Mouse (Mus musculus): ENCODE results near the gene Npas4.
"Not testable (repeated sequence)": the region's sequence is repeated elsewhere in the genome, so short reads cannot be mapped to it uniquely, and the experiment has no call there.

Npas4 gene

DNA sequence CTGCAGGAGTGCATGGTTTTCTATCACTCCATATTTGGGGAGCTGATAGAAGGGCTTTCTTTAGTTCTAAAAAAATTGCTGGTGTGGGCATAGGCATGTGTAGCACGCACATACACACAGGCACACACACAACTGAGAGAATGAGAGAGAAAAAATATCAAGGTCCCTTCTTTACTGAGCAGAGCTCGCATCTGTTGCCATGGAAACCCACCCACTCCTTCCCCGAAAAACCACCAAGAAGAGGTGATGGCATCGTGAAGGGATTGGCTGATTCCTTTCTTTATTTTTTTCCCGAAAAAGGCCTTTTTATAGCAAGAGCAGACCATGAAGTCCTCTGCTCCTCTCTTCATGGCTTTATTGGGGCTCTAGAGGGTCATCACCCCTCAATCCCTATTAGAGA lies 3.9 kb upstream of the Npas4 start:
- intact Hi-C loops (cut with DNase I), result no loop called here

DNA sequence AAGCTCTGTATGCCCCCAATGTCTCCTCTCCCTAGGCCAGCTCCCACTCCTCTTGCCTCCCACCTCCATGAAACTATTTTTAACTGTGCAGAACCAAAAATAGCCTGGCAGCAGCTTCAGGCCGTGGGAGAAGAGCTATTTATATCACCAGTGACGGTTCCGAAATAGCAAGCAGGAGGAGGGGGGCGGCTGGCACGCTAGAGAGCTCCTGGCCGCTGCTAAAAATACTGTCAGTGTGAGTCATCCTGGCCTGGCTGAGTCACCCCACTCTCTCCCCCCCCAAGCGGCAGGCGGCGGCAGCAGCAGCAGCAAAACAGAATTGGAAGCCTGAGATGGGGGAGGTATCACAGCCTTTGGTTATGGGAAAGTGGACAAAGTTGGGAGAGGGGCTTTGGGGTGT lies 2.8 kb upstream of the Npas4 start:
- intact Hi-C loops (cut with DNase I), result no loop called here

DNA sequence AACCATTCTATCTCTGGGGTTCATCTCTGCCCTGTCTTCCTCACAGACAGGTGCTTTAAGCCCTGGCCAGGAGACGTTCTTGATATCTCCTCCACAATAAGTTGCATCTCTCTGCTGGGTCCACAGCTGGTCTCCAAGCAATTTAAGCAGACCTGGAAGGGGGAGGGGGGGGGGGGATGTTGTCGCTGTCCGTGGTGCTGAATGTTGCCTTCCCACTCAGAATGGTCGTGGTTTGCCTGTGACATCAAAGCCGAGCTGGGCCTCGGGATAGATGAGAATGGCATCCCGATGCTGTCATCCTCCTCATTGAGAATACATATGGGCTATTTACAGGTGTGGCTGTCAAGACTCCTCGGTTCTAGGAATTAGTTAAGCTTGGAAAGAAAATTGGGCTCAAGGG lies 2.3 kb upstream of the Npas4 start:
- intact Hi-C loops (cut with DNase I), result no loop called here

DNA sequence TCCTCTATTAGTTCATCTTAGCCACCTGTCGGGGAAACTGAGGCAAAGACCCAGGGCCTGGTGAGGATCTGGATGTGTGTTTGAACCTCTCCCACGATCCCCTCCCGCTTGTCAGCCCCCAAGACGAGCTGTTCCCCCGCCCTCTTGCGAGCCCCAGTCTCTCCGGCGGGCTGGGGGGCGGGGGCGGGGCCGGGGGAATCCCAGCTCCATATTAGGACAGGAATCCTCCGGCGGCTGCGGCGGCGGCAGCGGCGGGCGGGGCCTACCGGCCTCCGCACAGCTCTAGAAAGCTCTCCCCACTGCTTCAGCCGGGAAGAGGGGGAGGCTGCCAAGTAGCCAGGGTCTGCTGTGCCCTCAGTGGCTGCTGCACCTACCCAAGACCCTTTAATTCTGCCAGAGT lies 600 bp upstream of the Npas4 start:
- intact Hi-C loops (cut with DNase I), result no loop called here

DNA sequence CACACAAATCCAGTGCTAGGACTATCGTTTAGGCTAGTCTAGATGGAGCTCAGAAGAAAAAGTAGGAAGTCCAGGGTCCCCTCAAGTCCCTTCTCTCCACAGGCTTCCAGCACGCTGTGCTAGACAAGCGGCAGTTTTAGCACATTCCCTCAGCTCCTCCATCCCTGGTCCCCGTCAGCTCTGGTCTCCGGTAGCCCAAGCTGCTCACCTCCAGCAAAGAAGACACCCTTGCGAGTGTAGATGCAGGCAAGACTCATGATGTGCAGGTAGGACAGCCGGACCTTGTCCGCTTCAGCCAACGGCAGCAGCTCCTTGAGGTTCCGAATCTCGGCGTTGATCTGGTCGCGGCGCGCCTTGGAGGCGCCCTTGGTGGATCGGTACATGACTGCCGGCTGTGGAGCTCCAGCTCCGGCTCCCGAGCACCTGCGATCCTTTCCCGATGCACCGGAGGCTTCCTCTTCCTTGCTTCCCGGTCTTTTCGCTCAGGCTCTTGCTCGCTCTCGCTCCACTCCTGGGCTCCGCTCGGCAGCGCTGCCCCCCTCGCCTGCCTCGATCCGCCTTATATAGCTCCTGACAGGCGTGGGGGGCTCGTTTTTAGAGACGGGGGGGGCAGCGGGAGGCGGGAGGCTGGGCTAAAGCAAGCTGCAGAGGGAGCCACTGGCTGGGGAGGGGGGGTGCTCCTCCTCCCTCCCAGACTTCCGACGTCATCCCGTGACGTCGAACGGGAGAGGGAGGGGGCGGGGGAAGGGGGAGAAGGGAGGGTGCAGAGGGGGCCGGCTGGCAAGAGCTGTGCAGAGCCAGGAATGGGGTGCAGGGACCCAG lies 471 bp downstream of the Npas4 start:
- intact Hi-C loops (cut with DNase I), result no loop called here

DNA sequence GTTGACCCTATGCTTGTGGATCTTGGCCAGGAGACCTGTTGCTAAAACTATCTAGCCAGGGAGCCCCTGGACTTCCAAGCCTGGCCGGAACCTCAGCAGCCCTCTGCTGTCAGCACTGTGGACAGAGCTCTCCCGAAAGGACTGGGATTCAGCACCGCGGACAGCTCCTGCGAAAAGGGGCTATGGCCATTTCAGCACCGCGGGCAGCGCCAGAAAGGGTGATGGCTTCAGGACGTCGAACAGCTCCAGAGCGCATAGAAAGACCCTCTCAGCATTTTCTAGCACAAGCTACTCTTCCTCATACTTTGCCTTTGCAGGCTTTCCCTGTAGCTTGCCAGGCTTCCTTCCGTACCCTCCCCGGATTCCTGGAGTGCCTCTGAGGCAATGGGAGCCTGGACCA lies 1.1 kb downstream of the Npas4 start:
- intact Hi-C loops (cut with DNase I), result no loop called here

DNA sequence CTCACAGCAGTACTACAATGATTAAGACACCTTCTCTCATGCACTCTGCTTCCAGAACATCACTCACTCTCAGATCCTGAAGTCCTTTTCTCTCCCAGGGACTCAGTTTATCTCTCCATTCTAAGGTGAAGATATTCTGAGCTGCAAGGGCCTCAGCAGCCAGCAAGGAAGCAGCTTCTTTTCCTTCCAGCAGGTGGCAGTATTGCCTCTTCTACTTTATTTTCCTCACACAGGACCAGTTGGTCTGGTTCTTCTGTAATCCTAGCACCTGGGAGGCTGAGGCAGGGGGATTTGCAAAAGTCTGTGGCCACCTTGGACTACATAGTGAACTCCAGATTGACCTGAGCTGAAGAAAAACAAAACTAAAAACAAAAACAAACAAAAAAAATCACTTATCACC lies 8.3 kb downstream of the Npas4 start:
- intact Hi-C loops (cut with DNase I), result loop anchor here (1.0 kb wide), 1 partner anchor 21 kb away; no protein-coding TSS in a partner anchor

DNA sequence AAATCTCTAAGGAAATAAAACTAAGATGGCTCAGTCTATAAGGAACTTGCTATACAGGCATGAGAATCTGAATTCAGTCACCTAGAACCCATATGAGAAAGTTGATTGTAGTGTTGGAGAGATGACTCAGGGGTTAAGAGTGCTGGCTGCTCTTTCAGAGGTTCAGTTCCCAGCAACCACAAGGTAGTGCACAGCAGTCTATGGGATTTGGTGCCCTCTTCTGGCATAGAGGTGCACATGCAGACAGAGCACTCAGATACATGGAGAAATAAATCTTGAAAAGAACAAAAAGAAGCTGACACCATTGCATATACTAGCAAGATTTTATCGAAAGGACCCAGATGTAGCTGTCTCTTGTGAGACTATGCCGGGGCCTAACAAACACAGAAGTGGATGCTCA lies 21.9 kb downstream of the Npas4 start:
- intact Hi-C loops (cut with DNase I), result loop anchor here (10.0 kb wide), 1 partner anchor 333 kb away; no protein-coding TSS in a partner anchor

DNA sequence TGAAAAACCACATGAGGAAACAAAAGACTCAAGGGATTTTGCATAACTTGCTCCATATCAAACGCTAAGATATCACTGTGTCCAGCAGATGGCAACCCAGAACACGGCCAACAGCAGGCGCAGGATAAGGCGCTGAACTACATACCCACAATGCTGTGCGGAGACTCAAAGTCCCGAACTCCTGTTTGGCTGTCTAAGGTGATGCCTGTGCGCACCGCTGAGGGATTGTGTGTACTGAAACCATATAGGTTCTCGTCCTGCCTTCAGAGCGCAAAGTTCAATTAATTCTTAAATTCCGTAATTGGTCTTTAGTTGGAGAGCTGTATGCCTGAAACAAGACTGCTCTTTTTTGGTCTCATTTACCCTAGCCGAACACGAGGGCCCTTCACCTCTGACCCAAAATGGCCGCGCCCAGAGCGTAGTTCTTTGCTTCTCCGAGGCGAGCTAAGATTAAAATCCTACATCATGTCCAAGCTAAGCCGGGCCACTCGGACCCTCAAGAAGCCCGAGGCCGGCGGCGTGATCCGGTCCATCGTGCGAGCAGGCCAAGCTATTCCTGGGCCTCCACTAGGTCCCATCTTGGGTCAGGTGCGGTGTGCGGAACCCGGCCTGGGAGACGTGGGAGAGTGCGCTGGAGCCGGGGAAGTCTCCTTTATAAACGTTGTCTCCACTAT lies 28.1 kb downstream of the Npas4 start, which contains the start of gene Mrpl11:
Gene Mrpl11 (plus strand): TSS at position 220 of the 674 bp plus-strand sequence.
- intact Hi-C loops (cut with DNase I), result loop anchor here (10.0 kb wide), 1 partner anchor 327 kb away; no protein-coding TSS in a partner anchor

DNA sequence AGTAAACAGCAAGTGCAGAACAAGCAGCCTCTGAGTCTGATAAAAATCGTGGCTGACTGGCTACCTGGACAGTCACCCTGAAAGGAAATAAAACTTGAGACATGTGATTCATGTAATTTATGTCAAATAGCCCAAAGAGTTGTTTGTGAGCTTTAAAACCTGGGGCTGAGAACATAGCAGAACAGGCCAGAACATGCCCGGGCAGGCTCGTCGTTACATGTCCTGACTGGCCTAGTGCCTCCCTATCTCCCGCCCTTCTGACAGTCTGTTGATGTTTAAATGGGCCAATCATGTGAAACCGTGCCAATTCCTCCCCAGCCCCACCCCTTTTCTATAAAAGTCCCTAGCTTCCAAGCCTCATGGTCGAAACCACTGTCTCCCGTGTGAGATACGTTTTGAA lies 41.5 kb downstream of the Npas4 start:
- intact Hi-C loops (cut with DNase I), result not testable (repeated sequence)

DNA sequence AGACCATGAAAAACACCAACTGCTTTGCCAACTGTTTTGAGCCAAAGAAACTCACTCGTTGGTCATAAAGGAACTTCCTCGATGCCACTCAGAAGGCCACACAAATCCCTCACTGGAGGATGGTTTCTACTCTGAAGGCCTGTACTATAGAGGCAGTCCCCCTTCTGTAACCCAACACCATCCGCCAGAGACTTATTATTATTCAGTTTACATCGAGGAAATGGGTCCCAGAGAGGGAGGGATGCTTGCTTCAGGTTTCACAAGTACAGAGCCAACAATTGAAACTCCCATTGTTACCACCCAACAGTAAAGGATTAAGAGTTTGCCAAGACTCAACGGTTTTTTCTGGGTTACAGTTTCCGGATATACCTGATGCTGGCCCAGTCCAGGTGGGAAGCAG lies 44.6 kb downstream of the Npas4 start:
- intact Hi-C loops (cut with DNase I), result no loop called here

DNA sequence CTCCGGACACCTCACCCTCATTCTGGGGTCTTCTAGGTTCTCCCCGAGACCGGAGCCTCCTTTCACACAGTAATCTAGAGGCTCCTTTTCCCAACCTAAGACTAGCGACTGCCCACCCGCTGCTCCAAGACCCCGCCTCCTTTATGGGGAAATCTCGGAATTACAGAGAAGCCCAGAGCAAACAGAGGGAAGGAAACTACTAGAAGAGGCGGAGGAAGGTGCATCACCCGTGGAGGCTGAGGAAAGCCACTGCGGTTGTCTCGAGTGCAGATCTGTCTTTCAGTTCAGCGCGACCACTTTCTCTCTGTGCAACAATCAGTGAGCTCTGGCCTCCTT lies 46.9 kb downstream of the Npas4 start:
- intact Hi-C loops (cut with DNase I), result no loop called here

DNA sequence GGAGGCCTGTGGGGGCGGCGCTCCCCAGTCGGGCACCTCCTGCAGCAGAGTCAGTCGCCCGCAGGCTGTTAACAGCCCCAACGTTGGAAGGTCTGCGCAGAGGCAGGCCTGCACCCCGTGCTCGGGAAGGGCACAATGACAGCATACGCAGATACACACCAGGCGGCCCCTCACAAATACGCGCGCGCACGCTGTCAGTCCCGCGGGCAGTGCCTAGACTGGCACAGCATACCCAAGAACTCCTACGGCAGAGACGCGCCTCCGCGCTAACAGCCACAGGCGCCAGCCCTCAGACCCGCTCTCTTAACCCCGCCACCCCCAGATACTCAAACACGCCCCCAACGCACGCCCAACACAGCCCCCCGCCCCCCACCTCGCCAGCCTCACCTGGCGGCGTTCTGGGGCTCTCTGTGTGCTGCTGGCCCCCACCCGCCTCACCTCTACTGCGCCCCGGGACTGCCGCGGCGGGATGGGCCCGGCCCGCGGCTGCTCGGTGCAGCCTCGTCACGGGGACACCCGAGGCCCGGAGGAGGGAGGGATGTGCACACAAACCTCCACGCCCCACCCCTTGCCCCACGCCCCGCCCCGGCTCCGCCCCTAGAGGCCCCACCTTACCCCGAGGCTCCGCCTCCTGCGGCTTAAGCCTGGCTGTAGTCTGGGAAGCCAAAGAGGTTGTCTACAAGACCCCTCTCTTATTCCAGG lies 47.4 kb downstream of the Npas4 start, which contains the start of gene Peli3:
Gene Peli3 (minus strand): TSS at position 577 of the 702 bp plus-strand sequence.
- intact Hi-C loops (cut with DNase I), result no loop called here

DNA sequence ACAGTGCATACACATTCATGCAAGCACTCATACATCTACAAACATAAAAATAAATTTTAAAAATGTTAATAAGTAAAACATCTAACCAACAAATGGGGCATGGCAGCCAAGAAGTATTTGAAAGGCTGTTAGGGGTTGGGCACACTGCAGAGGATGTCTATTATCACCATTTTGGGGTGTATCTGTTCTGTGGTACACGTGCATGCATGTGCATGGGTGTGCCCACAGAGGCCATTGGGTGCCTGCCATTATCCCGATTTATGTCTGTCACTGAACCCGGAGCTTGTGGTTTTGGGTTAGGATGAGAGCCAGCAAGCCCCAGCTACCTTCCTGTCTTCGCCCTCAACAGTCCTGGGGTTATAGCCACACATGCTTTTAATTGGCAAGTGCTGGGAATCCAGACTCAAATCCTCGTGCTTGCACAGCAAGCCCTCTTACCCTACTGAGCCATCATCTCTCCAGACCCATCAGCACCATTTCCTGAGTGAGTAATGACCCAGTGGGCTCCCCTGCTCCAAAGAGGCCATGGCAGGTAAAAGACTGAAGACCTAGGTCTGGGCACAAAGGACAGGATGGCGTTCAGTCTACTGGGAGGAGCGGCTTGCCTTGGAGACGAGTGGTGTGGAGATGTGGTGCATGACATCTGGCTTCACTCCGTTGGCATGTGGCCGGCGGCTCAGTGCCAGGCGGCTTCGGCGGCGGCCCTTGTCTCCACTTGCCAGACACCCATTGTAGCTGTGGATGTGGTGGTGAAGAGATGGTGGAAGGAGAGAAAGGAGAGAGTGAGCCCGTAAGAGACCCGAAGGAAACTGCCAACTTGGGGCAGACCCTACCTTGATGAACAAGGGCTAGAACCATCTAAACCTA lies 52.4 kb downstream of the Npas4 start:
- intact Hi-C loops (cut with DNase I), result no loop called here

DNA sequence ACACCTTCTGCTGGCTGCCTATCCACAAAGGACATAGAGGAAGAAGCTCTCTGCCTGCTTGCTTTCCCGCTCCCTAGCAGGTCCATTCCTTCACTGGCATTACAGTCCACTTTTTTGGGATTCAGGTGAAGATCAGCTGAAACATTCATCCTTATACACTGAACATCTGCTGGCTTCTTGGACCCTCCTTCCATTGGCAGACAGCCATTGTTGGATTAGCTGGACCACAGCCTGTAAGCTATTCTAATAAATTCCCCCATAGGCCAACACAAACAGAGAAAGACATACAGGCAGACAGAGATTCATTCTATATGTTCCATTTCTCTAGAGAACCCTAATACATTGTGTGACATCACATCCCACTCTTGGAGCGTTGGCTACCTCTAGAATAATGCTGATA lies 53.2 kb downstream of the Npas4 start:
- intact Hi-C loops (cut with DNase I), result no loop called here
